Mouse (Mus musculus) neural tube, embryonic 13.5 days (tissue): ENCODE results near the gene Olfr1056. TPM values are rescaled to one million over a fixed set of nuclear protein-coding genes. Genes with fewer than 3 reads are reported as not detected.
"Not testable (repeated sequence)": the region's sequence is repeated elsewhere in the genome, so short reads cannot be mapped to it uniquely, and the experiment has no call there.

Source experiments
- ATAC-seq: fragments of 200-750 bp; cut with Nextera tagmentation; 2 replicates; pipeline ENCODE4 v1.8.0; 2017; ENCODE audit warnings: low read depth, mild to moderate bottlenecking, moderate TSS enrichment, moderate library complexity
- H3K27ac ChIP-seq: fragments of 300-500 bp; sonication (generic); replicated peaks from 2 replicates; pipeline ENCODE4 v1.5.1; 2015; ENCODE audit warnings: moderate library complexity, mild to moderate bottlenecking, inconsistent platforms
- H3K27me3 ChIP-seq: fragments of 300-500 bp; sonication (generic); 2 replicates; pipeline ENCODE4 v1.6.1; 2015; ENCODE audit warnings: mild to moderate bottlenecking, inconsistent platforms
- H3K36me3 ChIP-seq: fragments of 300-500 bp; sonication (generic); 2 replicates; pipeline ENCODE4 v1.6.1; 2015; ENCODE audit warnings: mild to moderate bottlenecking, inconsistent platforms
- H3K4me1 ChIP-seq: fragments of 300-500 bp; sonication (generic); replicated peaks from 2 replicates; pipeline ENCODE4 v1.6.1; 2015; ENCODE audit warnings: inconsistent platforms
- H3K4me2 ChIP-seq: fragments of 300-500 bp; sonication (generic); 2 replicates; pipeline ENCODE4 v1.6.1; 2015; ENCODE audit warnings: inconsistent platforms, mild to moderate bottlenecking, moderate library complexity
- H3K4me3 ChIP-seq: fragments of 300-500 bp; sonication (generic); 2 replicates; pipeline ENCODE4 v1.5.1; 2015; ENCODE audit warnings: mild to moderate bottlenecking, inconsistent platforms
- H3K9ac ChIP-seq: fragments of 300-500 bp; sonication (generic); 2 replicates; pipeline ENCODE4 v1.6.1; 2015; ENCODE audit warnings: moderate library complexity, mild to moderate bottlenecking, inconsistent platforms
- H3K9me3 ChIP-seq: fragments of 300-500 bp; sonication (generic); 2 replicates; pipeline ENCODE4 v1.6.1; 2016; ENCODE audit warnings: inconsistent platforms
- WGBS: fragments of 180-500 bp; shearing (Covaris S2); methylation state at CpG from one replicate; pipeline ENCODE4 v1.1.7; 2015; 5-methylcytosine and 5-hydroxymethylcytosine counted together
- polyA plus RNA-seq: library from polyadenylated mRNA; unstranded; fragments of >200 nt; fragmentation: Nextera tagmentation; extraction: Ambion mirVana; gene quantifications from 2 replicates; pipeline ENCODE4 v1.2.1, GENCODE M21; 2015

Olfr1056 gene
- not detected in 2 replicates for polyA plus RNA-seq

DNA sequence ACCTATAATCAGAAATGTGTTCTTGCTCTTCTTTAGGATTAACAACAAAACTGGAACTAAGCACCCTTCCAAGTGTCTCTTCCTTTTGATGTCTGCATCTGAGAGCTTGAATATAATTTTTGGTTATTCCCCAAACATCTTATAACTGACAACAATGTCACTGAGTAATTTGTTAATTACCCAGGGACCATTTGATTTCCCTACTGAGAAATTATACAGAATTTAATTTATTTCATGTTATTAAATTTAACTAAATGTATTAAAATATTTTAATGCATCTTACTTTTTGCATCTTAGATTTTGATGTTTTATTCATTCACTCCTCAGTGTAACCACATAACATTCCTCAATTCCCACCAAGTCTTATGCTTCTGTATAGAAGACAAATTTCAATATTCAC lies at the start of gene Olfr1056:
TSS of gene Olfr1056 (minus strand) at position 101 of the 400 bp plus-strand sequence.
- Histone ChIP-seq H3K9ac (no peak within 1 kb of the TSS), H3K4me2 (no peak within 1 kb of the TSS), H3K9me3 (no peaks in the 10 kb centered on the region), H3K27me3 (no peaks in the 10 kb centered on the region), H3K4me1 (no peaks in the 10 kb centered on the region), H3K27ac (no peak within 1 kb of the TSS), H3K4me3 (no peak within 1 kb of the TSS), H3K36me3 (no peaks in the 10 kb centered on the region)
- ATAC-seq, result no peak

DNA sequence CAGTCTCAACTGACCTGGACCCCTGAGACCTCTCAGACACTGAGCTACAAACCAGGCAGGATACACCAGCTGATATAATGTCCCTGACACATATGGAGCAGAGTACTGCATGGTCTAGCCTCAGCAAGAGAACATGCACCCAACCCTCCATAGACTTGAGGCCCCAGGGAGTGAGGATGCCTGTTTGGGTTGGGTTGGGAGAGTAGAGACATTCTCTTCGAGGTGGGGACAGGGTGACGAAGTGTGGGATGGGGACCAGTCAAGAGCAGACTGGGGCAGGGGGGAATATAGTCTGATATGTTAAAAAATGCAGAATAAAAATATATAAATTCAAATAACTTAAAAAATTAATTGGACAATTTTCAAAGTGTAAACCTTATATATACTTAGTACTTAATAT lies 32.8 kb upstream of the Olfr1056 start:
- Histone ChIP-seq H3K4me2 (no peak overlapping the region), H3K9ac (no peak overlapping the region), H3K27ac (no peak overlapping the region), H3K36me3 (no peaks in the 10 kb centered on the region), H3K4me3 (no peak overlapping the region), H3K4me1 (no peaks in the 10 kb centered on the region), H3K9me3 (no peaks in the 10 kb centered on the region), H3K27me3 (no peaks in the 10 kb centered on the region)
- WGBS, result 89% methylated on average over 2 of the region's 2 CpGs
- ATAC-seq, result no peak

DNA sequence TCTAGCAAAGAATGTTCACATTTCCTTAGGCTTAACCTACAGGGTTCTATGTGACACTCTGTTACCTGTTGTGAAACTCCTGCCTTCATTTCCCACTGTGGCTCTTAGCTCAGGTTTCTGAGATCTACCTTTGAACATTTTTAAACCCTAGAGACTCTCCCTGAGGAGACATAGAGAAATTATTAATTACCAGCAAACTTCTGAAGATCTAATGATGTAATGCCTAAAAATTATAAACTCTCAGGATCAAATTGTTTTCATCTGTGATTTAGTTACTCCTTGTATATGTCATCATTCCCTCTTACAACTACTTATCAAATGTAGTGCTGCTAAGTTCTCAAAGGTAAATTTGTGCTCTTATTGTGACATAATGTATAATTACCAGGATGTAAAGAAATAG lies 26.2 kb upstream of the Olfr1056 start, which contains the start of gene Olfr1058:
TSS of gene Olfr1058 (minus strand) at position 101 of the 400 bp plus-strand sequence.
- not testable (repeated sequence) for H3K36me3 ChIP-seq, ATAC-seq, H3K27me3 ChIP-seq, H3K4me1 ChIP-seq, H3K9me3 ChIP-seq, H3K4me3 ChIP-seq, H3K9ac ChIP-seq, H3K4me2 ChIP-seq, H3K27ac ChIP-seq

DNA sequence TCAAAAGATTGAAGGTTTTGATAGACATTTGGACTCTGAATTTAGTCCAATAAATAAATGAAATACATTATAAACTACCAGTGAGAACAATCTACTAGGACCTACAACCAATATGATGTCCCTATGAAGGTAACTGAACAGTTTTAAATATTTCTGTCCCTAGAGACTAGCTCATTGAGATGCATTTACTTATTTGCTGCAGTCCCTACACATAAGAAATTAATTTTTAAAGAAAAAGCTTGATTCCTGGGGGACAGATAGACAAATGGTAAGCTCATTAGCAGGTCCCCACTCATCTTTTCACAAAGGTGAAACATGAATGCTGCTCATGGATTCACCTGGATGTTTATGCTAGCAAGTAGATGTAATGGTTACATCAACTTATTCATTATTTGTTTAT lies 16.0 kb upstream of the Olfr1056 start, which contains the start of gene Olfr1057:
TSS of gene Olfr1057 (minus strand) at position 101 of the 400 bp plus-strand sequence.
- H3K27ac ChIP-seq, result no peak within 1 kb of the TSS
- no peak within 1 kb of the TSS for H3K9ac ChIP-seq
- H3K9me3 ChIP-seq, result no peaks in the 10 kb centered on the region
- no peaks in the 10 kb centered on the region for H3K27me3 ChIP-seq
- no peak within 1 kb of the TSS for H3K4me2 ChIP-seq
- H3K36me3 ChIP-seq, result no peaks in the 10 kb centered on the region
- no peaks in the 10 kb centered on the region for H3K4me1 ChIP-seq
- ATAC-seq, result no peak
- no peak within 1 kb of the TSS for H3K4me3 ChIP-seq

DNA sequence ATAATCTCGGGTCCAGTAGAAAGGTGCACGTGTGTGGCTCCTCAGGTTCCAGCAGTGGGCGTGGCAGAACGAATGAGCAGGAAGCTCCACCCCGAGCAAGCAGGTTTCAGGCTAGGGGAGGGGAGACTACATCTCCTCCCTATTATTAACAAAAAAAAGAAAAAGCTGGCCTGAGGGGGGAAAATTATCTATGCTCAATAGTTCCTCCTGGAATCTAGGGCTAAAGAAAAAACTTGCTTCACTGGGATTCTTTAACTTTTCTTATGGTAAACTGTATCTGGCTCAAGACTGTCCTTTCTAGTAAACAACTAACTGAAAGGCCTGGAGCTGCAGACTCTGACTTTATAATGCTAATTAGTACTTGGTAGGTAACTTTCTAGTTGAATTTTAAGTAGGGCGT lies 4.1 kb upstream of the Olfr1056 start:
- not testable (repeated sequence) for H3K36me3 ChIP-seq, H3K9ac ChIP-seq, ATAC-seq, H3K4me2 ChIP-seq, H3K4me3 ChIP-seq, H3K27ac ChIP-seq, H3K4me1 ChIP-seq, H3K27me3 ChIP-seq, H3K9me3 ChIP-seq
- WGBS, result 100% methylated on average over 1 of the region's 6 CpGs

DNA sequence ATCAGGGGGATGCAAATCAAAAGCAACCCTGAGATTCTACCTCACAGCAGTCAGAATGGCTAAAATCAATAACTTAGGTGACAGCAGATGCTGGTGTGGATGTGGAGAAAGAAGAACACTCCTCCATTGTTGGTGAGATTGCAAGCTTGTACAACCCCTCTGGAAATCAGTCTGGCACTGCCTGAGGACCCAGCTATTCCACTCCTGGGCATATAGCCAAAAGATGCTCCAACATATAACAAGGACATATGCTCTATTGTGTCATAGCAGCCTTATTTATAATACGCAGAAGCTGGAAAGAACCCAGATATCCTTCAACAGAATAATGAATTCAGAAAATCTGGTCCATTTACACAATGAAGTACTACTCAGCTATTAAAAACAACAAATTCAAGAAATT lies 10.5 kb downstream of the Olfr1056 start:
- H3K36me3 ChIP-seq, ATAC-seq, H3K4me3 ChIP-seq, H3K27me3 ChIP-seq, H3K4me2 ChIP-seq, H3K9ac ChIP-seq, H3K27ac ChIP-seq, H3K9me3 ChIP-seq, H3K4me1 ChIP-seq: not testable (repeated sequence)
- 89% methylated on average over 1 of the region's 1 CpGs for WGBS

DNA sequence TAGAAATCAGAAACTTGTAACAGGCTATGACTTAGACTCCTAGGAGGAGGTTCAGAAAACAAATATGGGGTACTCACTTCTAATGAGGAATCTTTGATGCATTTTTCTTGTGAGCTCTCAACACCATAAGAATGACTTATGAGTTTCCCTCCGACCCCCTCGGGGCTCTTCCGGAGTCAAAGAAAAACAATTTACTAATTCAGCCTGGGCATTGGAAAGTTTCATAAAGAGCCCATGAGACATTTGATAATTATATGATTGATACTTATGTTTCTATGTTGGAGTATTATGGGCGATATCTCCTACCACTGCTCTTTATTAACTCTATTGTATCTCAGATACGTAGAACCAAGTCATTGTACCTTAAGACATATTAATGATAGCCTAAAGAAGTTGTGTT lies 12.1 kb downstream of the Olfr1056 start, which contains the start of gene Olfr1055:
TSS of gene Olfr1055 (minus strand) at position 101 of the 400 bp plus-strand sequence.
- H3K4me1 ChIP-seq, result no peaks in the 10 kb centered on the region
- no peak within 1 kb of the TSS for H3K27ac ChIP-seq
- H3K4me2 ChIP-seq, result no peak within 1 kb of the TSS
- no peak for ATAC-seq
- no peaks in the 10 kb centered on the region for H3K27me3 ChIP-seq
- H3K9me3 ChIP-seq, result no peaks in the 10 kb centered on the region
- no peak within 1 kb of the TSS for H3K4me3 ChIP-seq
- H3K36me3 ChIP-seq, result no peaks in the 10 kb centered on the region
- no peak within 1 kb of the TSS for H3K9ac ChIP-seq
- WGBS, result 92% methylated on average over 5 of the region's 5 CpGs

DNA sequence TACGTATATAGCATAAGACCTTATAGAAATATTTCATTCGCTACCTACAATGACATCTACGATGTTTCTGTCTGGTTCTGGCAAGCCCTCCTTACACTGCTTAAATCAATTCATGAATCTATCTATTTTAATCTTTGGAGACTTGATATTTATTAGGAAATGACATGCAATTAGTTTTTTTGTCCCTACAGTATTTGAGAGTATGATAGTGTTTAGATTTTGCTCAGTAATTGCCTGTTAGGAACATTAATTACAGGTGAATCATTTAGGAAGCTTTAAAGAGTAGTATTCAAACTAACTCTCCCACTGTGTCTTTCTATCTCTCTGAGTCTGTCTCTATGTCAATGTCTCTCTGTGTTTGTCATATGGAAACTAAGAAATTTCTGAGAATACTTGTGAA lies 26.9 kb downstream of the Olfr1056 start, which contains the start of gene Olfr1054:
TSS of gene Olfr1054 (minus strand) at position 101 of the 400 bp plus-strand sequence.
- no peaks in the 10 kb centered on the region for H3K27me3 ChIP-seq
- no peaks in the 10 kb centered on the region for H3K4me1 ChIP-seq
- H3K9me3 ChIP-seq, result no peaks in the 10 kb centered on the region
- no peak within 1 kb of the TSS for H3K27ac ChIP-seq
- H3K4me3 ChIP-seq, result no peak within 1 kb of the TSS
- H3K36me3 ChIP-seq, result no peaks in the 10 kb centered on the region
- ATAC-seq, result no peak
- 86% methylated on average over 3 of the region's 3 CpGs for whole genome bisulfite sequencing
- H3K9ac ChIP-seq, result no peak within 1 kb of the TSS
- H3K4me2 ChIP-seq, result no peak within 1 kb of the TSS

DNA sequence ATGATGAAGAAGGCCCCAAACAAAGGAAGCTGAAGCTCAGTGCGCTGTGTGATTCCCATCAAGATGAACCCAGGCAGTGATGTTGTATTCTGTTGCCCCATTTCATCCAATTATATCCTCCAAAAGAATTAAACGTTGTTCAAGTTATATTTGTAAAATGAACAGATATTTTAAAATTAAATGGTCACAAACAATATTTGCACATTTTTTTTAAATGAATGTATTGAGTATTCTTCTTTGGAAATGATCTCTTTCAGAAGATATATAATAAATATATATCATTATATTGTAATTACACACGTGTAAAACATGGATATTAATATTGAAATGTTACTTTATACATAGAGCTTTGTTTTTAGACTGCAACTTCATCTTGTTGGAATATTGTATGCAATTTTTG lies 47.1 kb downstream of the Olfr1056 start, which contains the start of gene Olfr1053:
TSS of gene Olfr1053 (minus strand) at position 101 of the 400 bp plus-strand sequence.
- no peak for ATAC-seq
- H3K4me3 ChIP-seq, result no peak within 1 kb of the TSS
- H3K4me1 ChIP-seq, result no peaks in the 10 kb centered on the region
- H3K36me3 ChIP-seq, result no peaks in the 10 kb centered on the region
- no peak within 1 kb of the TSS for H3K27ac ChIP-seq
- H3K27me3 ChIP-seq, result no peaks in the 10 kb centered on the region
- WGBS, result 66% methylated on average over 3 of the region's 3 CpGs
- no peak within 1 kb of the TSS for H3K9ac ChIP-seq
- H3K9me3 ChIP-seq, result no peaks in the 10 kb centered on the region
- no peak within 1 kb of the TSS for H3K4me2 ChIP-seq

Other genes with a start within 250 kb of the Olfr1056 start
- gene Olfr1039, start 226.5 kb downstream of the Olfr1056 start, polyA plus RNA-seq, result not detected in 2 replicates
- not detected in 2 replicates for gene Olfr1040, start 215.7 kb downstream of the Olfr1056 start, polyA plus RNA-seq
- gene Olfr1042, start 200.6 kb downstream of the Olfr1056 start, polyA plus RNA-seq, result not detected in 2 replicates
- gene Olfr1043, start 194.9 kb downstream of the Olfr1056 start, polyA plus RNA-seq, result not detected in 2 replicates
- not detected in 2 replicates for gene Olfr1044, start 184.6 kb downstream of the Olfr1056 start, polyA plus RNA-seq
- not detected in 2 replicates for gene Olfr52, start 176.8 kb downstream of the Olfr1056 start, polyA plus RNA-seq
- gene Olfr1045, start 159.5 kb downstream of the Olfr1056 start, polyA plus RNA-seq, result not detected in 2 replicates
- gene Olfr1046, start 143.2 kb downstream of the Olfr1056 start, polyA plus RNA-seq, result not detected in 2 replicates
- gene Olfr1047, start 131.1 kb downstream of the Olfr1056 start, polyA plus RNA-seq, result not detected in 2 replicates
- not detected in 2 replicates for gene Olfr1048, start 122.2 kb downstream of the Olfr1056 start, polyA plus RNA-seq
- gene Olfr1049, start 104.1 kb downstream of the Olfr1056 start, polyA plus RNA-seq, result not detected in 2 replicates
- not detected in 2 replicates for gene Olfr1051, start 83.4 kb downstream of the Olfr1056 start, polyA plus RNA-seq
- not detected in 2 replicates for gene Olfr1052, start 70.0 kb downstream of the Olfr1056 start, polyA plus RNA-seq
- not detected in 2 replicates for gene Olfr1053, start 47.2 kb downstream of the Olfr1056 start, polyA plus RNA-seq
- not detected in 2 replicates for gene Olfr1054, start 27.0 kb downstream of the Olfr1056 start, polyA plus RNA-seq
- gene Olfr1055, start 12.2 kb downstream of the Olfr1056 start, polyA plus RNA-seq, result not detected in 2 replicates
- gene Olfr1057, start 15.9 kb upstream of the Olfr1056 start, polyA plus RNA-seq, result not detected in 2 replicates
- not detected in 2 replicates for gene Olfr1058, start 26.1 kb upstream of the Olfr1056 start, polyA plus RNA-seq
- not detected in 2 replicates for gene Olfr1061, start 51.6 kb upstream of the Olfr1056 start, polyA plus RNA-seq
- not detected in 2 replicates for gene Olfr1062, start 64.3 kb upstream of the Olfr1056 start, polyA plus RNA-seq
- not detected in 2 replicates for gene Olfr1065, start 88.1 kb upstream of the Olfr1056 start, polyA plus RNA-seq
- gene Olfr1066, start 93.8 kb upstream of the Olfr1056 start, polyA plus RNA-seq, result not detected in 2 replicates
- gene Olfr228, start 124.9 kb upstream of the Olfr1056 start, polyA plus RNA-seq, result not detected in 2 replicates
- not detected in 2 replicates for gene Olfr1076, start 146.0 kb upstream of the Olfr1056 start, polyA plus RNA-seq
- gene Olfr1079, start 180.0 kb upstream of the Olfr1056 start, polyA plus RNA-seq, result not detected in 2 replicates
- not detected in 2 replicates for gene Olfr1080, start 195.8 kb upstream of the Olfr1056 start, polyA plus RNA-seq
- not detected in 2 replicates for gene Olfr1082, start 236.5 kb upstream of the Olfr1056 start, polyA plus RNA-seq